Mouse (Mus musculus) G1E (cell line): Measurements from ENCODE around the gene Gpr55. TPM values are rescaled to one million over a fixed set of nuclear protein-coding genes. Genes with fewer than 3 reads are reported as not detected.

Experiments
- ATAC-seq: 2 replicates; pipeline ENCODE4 v1.8.0; 2016; ENCODE audit warnings: mild to moderate bottlenecking; ENCODE audit not compliant: insufficient number of reproducible peaks, poor library complexity, low FRiP score, severe bottlenecking; ENCODE audit errors: extremely low read depth
- DNase-seq: peaks from one replicate; pipeline ENCODE4 v3.0.0; 2012; ENCODE audit warnings: low spot score
- H3K27me3 ChIP-seq: 2 replicates; pipeline ENCODE4 v1.6.1; 2012; ENCODE audit warnings: mild to moderate bottlenecking, low read length, inconsistent platforms; ENCODE audit not compliant: insufficient read depth
- H3K36me3 ChIP-seq: replicated peaks from 2 replicates; pipeline ENCODE3; 2012; ENCODE audit warnings: mild to moderate bottlenecking, inconsistent platforms
- H3K4me1 ChIP-seq: 2 replicates; pipeline ENCODE4 v1.6.1; 2012; ENCODE audit warnings: low read depth, low read length, inconsistent platforms, mixed read lengths; ENCODE audit not compliant: insufficient read depth
- H3K4me3 ChIP-seq: 2 replicates; pipeline ENCODE4 v1.5.1; 2012; ENCODE audit warnings: low read depth, mild to moderate bottlenecking, inconsistent platforms, low read length, moderate library complexity, mixed read lengths
- H3K9me3 ChIP-seq: replicated peaks from 2 replicates; pipeline ENCODE4 v1.6.1; 2012; ENCODE audit warnings: inconsistent platforms
- CTCF ChIP-seq: IDR thresholded peaks from 2 replicates; pipeline ENCODE4 v1.5.1; 2012; ENCODE audit warnings: low read depth, low read length, inconsistent platforms, mixed read lengths
- GATA1 ChIP-seq: IDR thresholded peaks from 2 replicates; pipeline ENCODE4 v1.6.1; 2012; ENCODE audit warnings: borderline replicate concordance, low read length, inconsistent platforms, mixed read lengths
- GATA2 ChIP-seq: IDR thresholded peaks from 2 replicates; pipeline ENCODE4 v1.6.1; 2012; ENCODE audit warnings: low read depth, low read length, inconsistent platforms, borderline replicate concordance
- POLR2AphosphoS5 ChIP-seq: IDR thresholded peaks from 2 replicates; pipeline ENCODE4 v1.6.1; 2012; ENCODE audit warnings: low read depth, low read length, inconsistent platforms; ENCODE audit not compliant: insufficient replicate concordance
- TAL1 ChIP-seq: conservative IDR thresholded peaks from 2 replicates; pipeline ENCODE4 v1.6.1; 2012; ENCODE audit warnings: low read depth, low read length, inconsistent platforms, mixed read lengths
- polyA plus RNA-seq: library from polyadenylated mRNA; stranded (reverse); fragments of >175 nt; gene quantifications from 2 replicates; pipeline ENCODE4 v1.2.3, GENCODE M21; 2012
- total RNA-seq, 2 experiments: library from RNA; stranded (forward) in 1 of 2; stranded (reverse) in 1 of 2; fragments of 200-1000 nt in 1 of 2; fragments of >200 nt in 1 of 2; fragmentation: Nextera tagmentation in 1 of 2; gene quantifications; 2 replicates each; pipeline ENCODE4 v1.2.3; 2014 to 2017

Gene Gpr55
- total and polyA plus RNA-seq, 3 experiments, result 0.30 to 0.93 (median 0.37) TPM

GRCm38 (mm10) chr1:85949085-85949684, 11.6 kb downstream of the Gpr55 start:
- Histone ChIP-seq H3K36me3 (no peaks in the 10 kb centered on the region), H3K27me3 (0 out of 2 replicates have a peak, but pooled peaks cover 1% of the 10 kb centered on the region), H3K4me3 (no peak overlapping the region), H3K4me1 (peaks cover 3% of the 10 kb centered on the region; the same call in 1 of the 2 replicates), H3K9me3 (peaks cover 2% of the 10 kb centered on the region; the same call in 1 of the 2 replicates)
- ATAC-seq (no peak), DNase-seq (no peak)
- TF ChIP-seq GATA1, result no peak
- no peak for TF ChIP-seq TAL1
- TF ChIP-seq CTCF, result no peak

- no peaks in the 10 kb centered on the region for H3K4me1 ChIP-seq
- TF ChIP-seq GATA1 (no peak), TAL1 (no peak), CTCF (no peak), GATA2 (no peak), POLR2AphosphoS5 (no peak)
- no peak overlapping the region for H3K4me3 ChIP-seq
- peaks cover 30% of the 10 kb centered on the region for H3K27me3 ChIP-seq
- peaks cover 2% of the 10 kb centered on the region; the same call in 1 of the 2 replicates for H3K9me3 ChIP-seq
- DNase-seq, result no peak
- no peaks in the 10 kb centered on the region for H3K36me3 ChIP-seq
- no peak for ATAC-seq
Measured at GRCm38 (mm10) chr1:85942318-85942717, 18.5 kb downstream of the Gpr55 start.

GRCm38 (mm10) chr1:85937323-85937722, 23.5 kb downstream of the Gpr55 start:
- no peaks in the 10 kb centered on the region for H3K4me1 ChIP-seq
- TF ChIP-seq POLR2AphosphoS5, result no peak
- TF ChIP-seq GATA2, result no peak
- TF ChIP-seq CTCF, result no peak
- TF ChIP-seq TAL1, result no peak
- no peak for TF ChIP-seq GATA1
- H3K4me3 ChIP-seq, result no peak overlapping the region
- no peaks in the 10 kb centered on the region for H3K9me3 ChIP-seq
- no peak for DNase-seq
- no peak for ATAC-seq
- H3K36me3 ChIP-seq, result no peaks in the 10 kb centered on the region
- H3K27me3 ChIP-seq, result peaks cover 36% of the 10 kb centered on the region

- Histone ChIP-seq H3K4me1 (no peaks in the 10 kb centered on the region), H3K4me3 (no peak overlapping the region), H3K9me3 (no peaks in the 10 kb centered on the region), H3K36me3 (no peaks in the 10 kb centered on the region), H3K27me3 (peaks cover 33% of the 10 kb centered on the region)
- TF ChIP-seq CTCF, result no peak
- no peak for TF ChIP-seq POLR2AphosphoS5
- no peak for TF ChIP-seq TAL1
- TF ChIP-seq GATA2, result no peak
- no peak for TF ChIP-seq GATA1
- DNase-seq, result no peak
- no peak for ATAC-seq
Measured at GRCm38 (mm10) chr1:85936265-85936664, 24.5 kb downstream of the Gpr55 start.

GRCm38 (mm10) chr1:85935148-85935852, 25.5 kb downstream of the Gpr55 start:
- DNase-seq (peak; percentile 66), ATAC-seq (peak; percentile 45)

GRCm38 (mm10) chr1:85934560-85934959, 26.2 kb downstream of the Gpr55 start:
- Histone ChIP-seq H3K4me3 (no peak overlapping the region), H3K36me3 (no peaks in the 10 kb centered on the region), H3K27me3 (peaks cover 25% of the 10 kb centered on the region), H3K4me1 (no peaks in the 10 kb centered on the region), H3K9me3 (no peaks in the 10 kb centered on the region)
- no peak for ATAC-seq
- DNase-seq, result no peak
- TF ChIP-seq GATA1, result no peak
- TF ChIP-seq CTCF, result no peak
- TF ChIP-seq POLR2AphosphoS5, result no peak
- TF ChIP-seq TAL1, result no peak
- no peak for TF ChIP-seq GATA2

More at GRCm38 (mm10) chr1:85935148-85935852, 25.5 kb downstream of the Gpr55 start:
- no peak overlapping the region for H3K4me3 ChIP-seq
- no peaks in the 10 kb centered on the region for H3K4me1 ChIP-seq
- TF ChIP-seq POLR2AphosphoS5 (no peak), TAL1 (no peak), CTCF (peak; percentile 88), GATA2 (no peak), GATA1 (no peak)
- H3K9me3 ChIP-seq, result no peaks in the 10 kb centered on the region
- H3K36me3 ChIP-seq, result no peaks in the 10 kb centered on the region
- peaks cover 30% of the 10 kb centered on the region for H3K27me3 ChIP-seq
